Comparison of ENCODE assay signal across 17 mouse cellular contexts in genomic region chr19:14772794-14773193, GRCm38 (mm10).
"Had no signal": no experiment of that assay in that cellular context is flagged by ENCODE, and none has a peak within 500 bp of the region (broad histone marks: within the 10 kb centered on the region; RNA-seq: fewer than 3 reads in every experiment).

No protein-coding gene starts in this region.

- H3K27ac ChIP-seq: lung, embryonic 15.5 days; macrophage; midbrain, embryonic 13.5 days; midbrain, embryonic 15.5 days; neural tube, embryonic 12.5 days; stomach, embryonic 15.5 days; stomach, postnatal 0 days had no signal

- H3K9ac ChIP-seq: lung, embryonic 15.5 days; midbrain, embryonic 13.5 days; midbrain, embryonic 15.5 days; neural tube, embryonic 12.5 days; stomach, embryonic 15.5 days had no signal

- H3K9me3 ChIP-seq: lung, embryonic 15.5 days; midbrain, embryonic 13.5 days; midbrain, embryonic 15.5 days; stomach, embryonic 15.5 days had no signal

- H3K4me2 ChIP-seq: lung, embryonic 15.5 days; midbrain, embryonic 11.5 days; midbrain, embryonic 13.5 days; midbrain, embryonic 15.5 days; neural tube, embryonic 12.5 days; stomach, embryonic 15.5 days had no signal

- H3K36me3 ChIP-seq: lung, embryonic 15.5 days; midbrain, embryonic 13.5 days; midbrain, embryonic 15.5 days; neural tube, embryonic 12.5 days; stomach, embryonic 15.5 days had no signal

- H3K4me3 ChIP-seq: lung, embryonic 15.5 days; megakaryocyte, embryonic 14.5 days; midbrain, embryonic 13.5 days; midbrain, embryonic 15.5 days; neural tube, embryonic 12.5 days; stomach, embryonic 15.5 days had no signal

- ATAC-seq: lung, postnatal 0 days; midbrain, embryonic 13.5 days; midbrain, embryonic 15.5 days had no signal

- H3K4me1 ChIP-seq: lung, embryonic 15.5 days; megakaryocyte, embryonic 14.5 days; neural tube, embryonic 12.5 days; stomach, embryonic 15.5 days had no signal

- DNase-seq: lung, adult 2 months; lung, postnatal 14 days; lung, postnatal 36 days; right cerebral cortex, postnatal 14 days; thymus, adult 2 months; thymus, postnatal 25 days; thymus, postnatal 4 days had no signal

- H3K27me3 ChIP-seq: megakaryocyte, embryonic 14.5 days; midbrain, embryonic 13.5 days; midbrain, embryonic 15.5 days; neural tube, embryonic 12.5 days; stomach, embryonic 15.5 days had no signal
